Mouse (Mus musculus) limb, embryonic 11.5 days (tissue): Measurements from ENCODE around the gene Sptan1. TPM values are rescaled to one million over a fixed set of nuclear protein-coding genes. Genes with fewer than 3 reads are reported as not detected.

ENCODE experiments used
- ATAC-seq: fragments of 200-750 bp; cut with Nextera tagmentation; 2 replicates; pipeline ENCODE4 v1.8.0; 2017; ENCODE audit warnings: low read depth; ENCODE audit not compliant: insufficient number of reproducible peaks, low FRiP score, low TSS enrichment
- DNase-seq: peaks from one replicate; pipeline ENCODE4 v3.0.0-alpha.2; 2015; ENCODE audit warnings: low spot score
- H3K27ac ChIP-seq: fragments of 300-500 bp; sonication (generic); replicated peaks from 2 replicates; pipeline ENCODE4 v1.5.1; 2014; ENCODE audit warnings: low read depth, mild to moderate bottlenecking, low read length
- H3K27me3 ChIP-seq: fragments of 300-500 bp; sonication (generic); 2 replicates; pipeline ENCODE4 v1.6.1; 2014; ENCODE audit warnings: mild to moderate bottlenecking, low read length, mixed read lengths; ENCODE audit not compliant: control insufficient read depth, insufficient read depth
- H3K36me3 ChIP-seq: fragments of 300-500 bp; sonication (generic); 2 replicates; pipeline ENCODE4 v1.6.1; 2014; ENCODE audit warnings: mild to moderate bottlenecking, low read length, moderate library complexity, mixed read lengths; ENCODE audit not compliant: control insufficient read depth, insufficient read depth
- H3K4me1 ChIP-seq: fragments of 300-500 bp; sonication (generic); 2 replicates; pipeline ENCODE4 v1.6.1; 2014; ENCODE audit warnings: low read length, mixed read lengths; ENCODE audit not compliant: control insufficient read depth, insufficient read depth
- H3K4me2 ChIP-seq: fragments of 300-500 bp; sonication (generic); 2 replicates; pipeline ENCODE4 v1.6.1; 2014; ENCODE audit warnings: low read depth, mild to moderate bottlenecking, moderate library complexity; ENCODE audit not compliant: severe bottlenecking
- H3K4me3 ChIP-seq: fragments of 300-500 bp; sonication (generic); 2 replicates; pipeline ENCODE4 v1.5.1; 2014; ENCODE audit warnings: low read depth, low read length
- H3K9ac ChIP-seq: fragments of 300-500 bp; sonication (generic); 2 replicates; pipeline ENCODE4 v1.6.1; 2014; ENCODE audit warnings: mild to moderate bottlenecking, low read length
- H3K9me3 ChIP-seq: fragments of 300-500 bp; sonication (generic); 2 replicates; pipeline ENCODE4 v1.6.1; 2016; ENCODE audit warnings: low read length; ENCODE audit not compliant: control insufficient read depth
- WGBS: fragments of 180-500 bp; shearing (Covaris S2); extraction: QIAGEN DNeasy Blood & Tissue Kit; methylation state at CpG from one replicate; pipeline ENCODE4 v1.1.7; 2014; 5-methylcytosine and 5-hydroxymethylcytosine counted together
- polyA plus RNA-seq: library from polyadenylated mRNA; unstranded; fragments of >200 nt; fragmentation: Nextera tagmentation; extraction: Ambion mirVana; gene quantifications from 2 replicates; pipeline ENCODE4 v1.2.1, GENCODE M21; 2014

Sptan1 gene
- polyA plus RNA-seq, 1 experiment from 2014 or later: 89.9 TPM

GRCm38 (mm10) chr2:29940826-29941225, 24.5 kb upstream of the Sptan1 start:
- H3K4me1 ChIP-seq: 0 out of 2 replicates have a peak, but pooled peaks cover 4% of the 10 kb centered on the region
- 94% methylated on average over 7 of the region's 7 CpGs for WGBS
- H3K36me3 ChIP-seq: peaks cover 19% of the 10 kb centered on the region
- H3K4me3 ChIP-seq: no peak overlapping the region
- DNase-seq (no peak), ATAC-seq (no peak)
- no peaks in the 10 kb centered on the region for H3K27me3 ChIP-seq
- no peak overlapping the region for H3K9ac ChIP-seq
- H3K9me3 ChIP-seq: no peaks in the 10 kb centered on the region
- no peak overlapping the region for H3K4me2 ChIP-seq
- no peak overlapping the region for H3K27ac ChIP-seq

GRCm38 (mm10) chr2:29944723-29945122, 20.6 kb upstream of the Sptan1 start:
- no peak overlapping the region for H3K4me3 ChIP-seq
- no peaks in the 10 kb centered on the region for H3K9me3 ChIP-seq
- no peaks in the 10 kb centered on the region for H3K27me3 ChIP-seq
- no peak overlapping the region for H3K9ac ChIP-seq
- ATAC-seq (no peak), DNase-seq (no peak)
- peaks cover 18% of the 10 kb centered on the region for H3K36me3 ChIP-seq
- H3K4me2 ChIP-seq: no peak overlapping the region
- WGBS: 23% methylated on average over 1 of the region's 1 CpGs
- no peak overlapping the region for H3K27ac ChIP-seq
- no peaks in the 10 kb centered on the region for H3K4me1 ChIP-seq

- no peak overlapping the region for H3K4me3 ChIP-seq
- H3K27me3 ChIP-seq: no peaks in the 10 kb centered on the region
- H3K9ac ChIP-seq: no peak overlapping the region
- H3K4me1 ChIP-seq: no peaks in the 10 kb centered on the region
- WGBS: 91% methylated on average over 5 of the region's 5 CpGs
- no peak for ATAC-seq
- no peak overlapping the region for H3K27ac ChIP-seq
- H3K36me3 ChIP-seq: peaks cover 16% of the 10 kb centered on the region; the same call in 1 of the 2 replicates
- no peaks in the 10 kb centered on the region for H3K9me3 ChIP-seq
- DNase-seq: no peak
- no peak overlapping the region for H3K4me2 ChIP-seq
Observed at GRCm38 (mm10) chr2:29948896-29949295, 16.5 kb upstream of the Sptan1 start.

GRCm38 (mm10) chr2:29961246-29961645, 4.1 kb upstream of the Sptan1 start:
- no peaks in the 10 kb centered on the region; the same call in 1 of the 2 replicates for H3K36me3 ChIP-seq
- DNase-seq (no peak), ATAC-seq (no peak)
- no peak overlapping the region for H3K4me2 ChIP-seq
- no peak overlapping the region for H3K4me3 ChIP-seq
- H3K27ac ChIP-seq: no peak overlapping the region
- WGBS: 98% methylated on average over 7 of the region's 7 CpGs
- no peaks in the 10 kb centered on the region for H3K4me1 ChIP-seq
- no peak overlapping the region for H3K9ac ChIP-seq
- H3K9me3 ChIP-seq: no peaks in the 10 kb centered on the region
- no peaks in the 10 kb centered on the region for H3K27me3 ChIP-seq

- DNase-seq (no peak), ATAC-seq (no peak)
- Histone ChIP-seq H3K9me3 (no peaks in the 10 kb centered on the region), H3K4me3 (peak overlapping the region; percentile 98), H3K36me3 (no peaks in the 10 kb centered on the region; the same call in 1 of the 2 replicates), H3K27me3 (no peaks in the 10 kb centered on the region), H3K27ac (peak overlapping the region; percentile 73; the same call in 1 of the 2 replicates), H3K9ac (peak overlapping the region; percentile 91), H3K4me1 (peaks cover 4% of the 10 kb centered on the region; the same call in 1 of the 2 replicates), H3K4me2 (peak overlapping the region; percentile 54)
- WGBS: 13% methylated on average over 10 of the region's 10 CpGs
Observed at GRCm38 (mm10) chr2:29964354-29965249, 758 bp upstream of the Sptan1 start.

- Histone ChIP-seq H3K9me3 (no peaks in the 10 kb centered on the region), H3K4me1 (peaks cover 4% of the 10 kb centered on the region; the same call in 1 of the 2 replicates), H3K4me3 (peak overlapping the region; percentile 98), H3K36me3 (no peaks in the 10 kb centered on the region), H3K4me2 (peak overlapping the region; percentile 54), H3K9ac (peak overlapping the region; percentile 91), H3K27me3 (no peaks in the 10 kb centered on the region), H3K27ac (peak overlapping the region; percentile 73)
- ATAC-seq (no peak), DNase-seq (peak; percentile 67)
- 0% methylated on average over 40 of the region's 41 CpGs for WGBS
Observed at GRCm38 (mm10) chr2:29965906-29966305, 546 bp downstream of the Sptan1 start.

- Histone ChIP-seq H3K9me3 (no peaks in the 10 kb centered on the region), H3K36me3 (no peaks in the 10 kb centered on the region), H3K4me3 (peak overlapping the region; percentile 98; the same call in 1 of the 2 replicates), H3K27me3 (no peaks in the 10 kb centered on the region), H3K4me2 (peak overlapping the region; percentile 54), H3K9ac (no peak overlapping the region), H3K4me1 (peaks cover 4% of the 10 kb centered on the region; the same call in 1 of the 2 replicates), H3K27ac (no peak overlapping the region)
- no peak for DNase-seq
- ATAC-seq: no peak
- WGBS: 81% methylated on average over 2 of the region's 2 CpGs
Observed at GRCm38 (mm10) chr2:29966826-29967225, 1.5 kb downstream of the Sptan1 start.

- DNase-seq: peak; percentile 22
- no peak overlapping the region for H3K4me3 ChIP-seq
- H3K4me2 ChIP-seq: no peak overlapping the region
- H3K4me1 ChIP-seq: peaks cover 4% of the 10 kb centered on the region; the same call in 1 of the 2 replicates
- WGBS: 70% methylated on average over 5 of the region's 5 CpGs
- H3K27me3 ChIP-seq: no peaks in the 10 kb centered on the region
- H3K9ac ChIP-seq: no peak overlapping the region
- H3K36me3 ChIP-seq: no peaks in the 10 kb centered on the region
- no peak overlapping the region for H3K27ac ChIP-seq
- no peak for ATAC-seq
- no peaks in the 10 kb centered on the region for H3K9me3 ChIP-seq
Observed at GRCm38 (mm10) chr2:29967768-29968167, 2.4 kb downstream of the Sptan1 start.
